Mouse (Mus musculus) lung, adult 2 months (tissue): ENCODE results near the gene Ptpn14.

Experiments used
- CTCF ChIP-seq: fragments of 200-500 bp; IDR thresholded peaks from 2 replicates; pipeline ENCODE4 v1.5.1; 2011; ENCODE audit warnings: mild to moderate bottlenecking, low read length, control low read depth; ENCODE audit not compliant: insufficient read depth
- POLR2A ChIP-seq: fragments of 200-500 bp; IDR thresholded peaks from 2 replicates; pipeline ENCODE4 v1.6.1; 2011; ENCODE audit warnings: low read depth, mild to moderate bottlenecking, control low read depth, low read length, borderline replicate concordance; ENCODE audit errors: extremely low read depth

DNA sequence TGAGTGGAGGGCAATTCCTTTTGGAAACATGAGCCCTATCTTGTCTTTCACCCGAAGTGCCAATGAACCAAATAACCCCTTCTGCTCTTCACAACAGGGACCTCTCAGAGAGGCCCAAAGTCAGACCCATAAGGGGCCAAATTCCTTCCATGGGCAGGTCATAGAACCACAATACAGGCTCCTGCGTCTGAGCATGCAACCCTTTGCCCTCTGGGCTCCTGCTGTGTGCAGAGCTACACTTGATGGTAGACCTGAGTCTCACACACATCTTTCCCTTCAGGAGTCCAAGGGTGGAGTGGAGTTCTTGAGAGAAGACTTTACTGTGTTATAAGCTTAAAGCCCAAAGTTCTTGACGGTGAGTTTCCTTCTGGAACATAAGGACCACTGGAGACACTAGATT lies 51.2 kb downstream of the Ptpn14 start:
- no peak for TF ChIP-seq CTCF
- TF ChIP-seq POLR2A: no peak
